Mouse (Mus musculus): ENCODE measurements around the gene Cacng3. TPM values are rescaled to one million over a fixed set of nuclear protein-coding genes. Genes with fewer than 3 reads are reported as not detected.

Gene Cacng3
- polyA plus RNA-seq, 1 experiment from 2014 or later, result not detected

DNA sequence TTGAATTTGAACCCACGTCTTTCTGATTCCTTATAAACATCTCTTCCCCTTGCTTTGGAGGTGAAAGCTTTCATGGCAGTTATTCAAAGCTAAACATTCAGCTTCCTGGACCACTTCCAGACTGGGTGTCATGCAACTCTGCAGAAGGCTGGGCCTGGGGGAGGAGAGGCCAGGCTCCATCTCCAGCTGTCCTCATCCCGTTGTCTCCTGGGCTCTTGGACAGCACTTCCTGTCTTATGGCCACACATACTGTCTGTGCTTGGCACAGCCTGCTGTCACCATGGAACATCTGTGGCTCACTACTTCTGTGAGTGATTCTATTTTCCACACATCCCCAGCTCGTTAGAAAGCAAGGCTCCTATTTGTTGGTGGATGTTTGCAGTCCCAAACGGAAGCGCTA is 31.5 kb downstream of the Cacng3 start:
- Histone ChIP-seq H3K27me3 (ENCODE audit: control insufficient read depth, insufficient read depth, low read length) (no peaks in the 10 kb centered on the region), H3K4me3 (ENCODE audit: low read length) (no peak overlapping the region), H3K4me1 (ENCODE audit: control insufficient read depth, insufficient read depth, low read length) (no peaks in the 10 kb centered on the region), H3K9me3 (ENCODE audit: control insufficient read depth, low read length) (no peaks in the 10 kb centered on the region), H3K9ac (ENCODE audit: low read depth, low read length) (no peak overlapping the region), H3K4me2 (replicated peaks; ENCODE audit: low read depth, low read length) (no peak overlapping the region), H3K27ac (ENCODE audit: low read depth, low read length) (no peak overlapping the region), H3K36me3 (ENCODE audit: control insufficient read depth, insufficient read depth, low read length) (no peaks in the 10 kb centered on the region)
- 83% methylated on average over 5 of the region's 5 CpGs for WGBS
- no peak for ATAC-seq (ENCODE audit: low FRiP score, low TSS enrichment)

DNA sequence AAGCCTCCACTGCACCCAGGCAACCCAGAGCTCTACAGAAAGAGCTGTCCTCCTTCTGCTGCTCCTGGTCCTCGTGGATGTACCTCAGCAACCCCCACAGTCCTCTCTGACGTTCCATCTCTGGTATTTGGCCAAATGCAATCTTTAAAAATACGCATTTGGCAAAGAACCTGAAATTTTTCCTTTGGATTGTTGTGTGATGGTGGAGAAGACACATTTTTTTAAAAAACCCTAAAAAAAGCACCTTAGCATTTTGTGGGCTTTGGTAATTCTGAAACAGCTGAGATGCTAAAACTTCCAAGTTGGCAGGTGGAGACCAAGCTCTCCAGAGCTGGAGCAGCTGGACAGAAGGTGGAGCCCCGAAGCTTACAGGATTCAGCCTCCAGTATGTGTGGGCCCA is 32.2 kb downstream of the Cacng3 start:
- Histone ChIP-seq H3K27me3 (ENCODE audit: control insufficient read depth, insufficient read depth, low read length) (no peaks in the 10 kb centered on the region), H3K4me2 (replicated peaks; ENCODE audit: low read depth, low read length) (no peak overlapping the region), H3K9me3 (ENCODE audit: control insufficient read depth, low read length) (no peaks in the 10 kb centered on the region), H3K36me3 (ENCODE audit: control insufficient read depth, insufficient read depth, low read length) (no peaks in the 10 kb centered on the region), H3K4me1 (ENCODE audit: control insufficient read depth, insufficient read depth, low read length) (no peaks in the 10 kb centered on the region), H3K9ac (ENCODE audit: low read depth, low read length) (no peak overlapping the region), H3K27ac (ENCODE audit: low read depth, low read length) (no peak overlapping the region), H3K4me3 (ENCODE audit: low read length) (no peak overlapping the region)
- 78% methylated on average over 4 of the region's 4 CpGs for WGBS
- ATAC-seq (ENCODE audit: low FRiP score, low TSS enrichment), result no peak

DNA sequence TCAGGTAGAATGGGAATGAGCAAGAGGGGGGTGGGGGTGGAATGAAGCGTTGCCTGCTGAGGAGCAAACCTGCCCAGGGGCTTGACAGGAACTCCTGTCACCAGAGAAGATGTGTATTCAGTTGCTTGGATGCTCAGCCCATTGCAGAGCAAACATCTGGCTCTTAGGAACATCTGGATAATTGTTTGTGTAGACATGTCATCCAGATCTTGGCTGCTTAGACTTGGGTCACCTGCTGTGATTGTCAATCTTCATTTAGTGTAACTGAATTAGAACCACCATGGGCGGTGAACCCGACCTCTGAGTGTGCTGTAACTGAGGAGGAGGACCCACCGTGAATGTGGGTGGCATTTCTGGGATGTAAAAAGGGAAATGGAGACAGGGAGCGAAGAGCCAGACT is 36.4 kb downstream of the Cacng3 start:
- Histone ChIP-seq H3K9me3 (ENCODE audit: control insufficient read depth, low read length) (no peaks in the 10 kb centered on the region), H3K4me2 (replicated peaks; ENCODE audit: low read depth, low read length) (no peak overlapping the region), H3K4me3 (ENCODE audit: low read length) (no peak overlapping the region), H3K27ac (ENCODE audit: low read depth, low read length) (no peak overlapping the region), H3K27me3 (ENCODE audit: control insufficient read depth, insufficient read depth, low read length) (0 out of 2 replicates have a peak, but pooled peaks cover 3% of the 10 kb centered on the region), H3K36me3 (ENCODE audit: control insufficient read depth, insufficient read depth, low read length) (no peaks in the 10 kb centered on the region), H3K4me1 (ENCODE audit: control insufficient read depth, insufficient read depth, low read length) (no peaks in the 10 kb centered on the region), H3K9ac (ENCODE audit: low read depth, low read length) (no peak overlapping the region)
- WGBS, result 50% methylated on average over 5 of the region's 5 CpGs
- ATAC-seq (ENCODE audit: low FRiP score, low TSS enrichment), result no peak

DNA sequence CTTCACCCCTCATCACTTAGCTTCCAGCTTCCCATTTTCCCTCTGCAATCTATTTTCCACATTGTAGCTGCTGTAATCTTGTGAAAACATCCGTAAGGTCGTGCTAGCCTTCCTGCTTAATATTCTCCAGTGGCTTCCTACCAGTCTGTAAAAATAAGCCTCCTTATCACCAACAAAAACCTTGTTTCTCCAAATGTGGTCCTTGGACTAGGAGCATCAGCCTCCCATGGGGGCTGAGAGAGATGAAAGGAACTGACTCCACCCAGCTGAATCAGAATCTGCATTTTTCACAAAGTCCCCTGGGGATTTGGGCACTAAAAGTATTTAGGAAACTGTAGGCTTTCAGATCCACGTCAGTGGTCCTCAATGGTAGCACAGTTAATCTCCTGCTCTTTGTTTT is 46.0 kb downstream of the Cacng3 start:
- H3K27ac ChIP-seq (ENCODE audit: low read depth, low read length), result no peak overlapping the region

DNA sequence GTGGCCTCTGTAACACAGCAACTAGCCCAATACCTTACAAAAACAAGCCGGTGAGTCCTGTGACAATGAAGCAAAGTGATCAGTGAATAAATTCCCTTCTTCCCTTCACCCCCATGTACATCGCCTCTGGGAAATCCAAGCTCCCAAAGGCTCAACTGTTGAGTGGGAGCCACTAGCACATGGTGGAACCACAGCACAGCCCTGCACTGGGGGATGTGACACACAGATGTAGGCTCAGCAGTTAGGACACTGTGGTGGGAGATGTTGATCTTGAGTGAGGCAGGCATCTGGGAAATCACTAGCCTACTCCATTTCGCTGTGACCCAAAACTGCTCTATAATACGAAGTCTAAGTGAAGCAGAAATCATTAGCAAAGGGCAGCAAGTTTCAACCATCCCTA is 48.2 kb downstream of the Cacng3 start:
- no peak overlapping the region for H3K27ac ChIP-seq (ENCODE audit: low read depth, low read length)
- H3K4me2 ChIP-seq (replicated peaks; ENCODE audit: low read depth, low read length), result no peak overlapping the region
- H3K27me3 ChIP-seq (ENCODE audit: control insufficient read depth, insufficient read depth, low read length), result no peaks in the 10 kb centered on the region
- WGBS, result 88% methylated on average over 4 of the region's 4 CpGs
- H3K4me1 ChIP-seq (ENCODE audit: control insufficient read depth, insufficient read depth, low read length), result no peaks in the 10 kb centered on the region
- H3K9ac ChIP-seq (ENCODE audit: low read depth, low read length), result no peak overlapping the region
- ATAC-seq (ENCODE audit: low FRiP score, low TSS enrichment), result no peak
- no peaks in the 10 kb centered on the region for H3K36me3 ChIP-seq (ENCODE audit: control insufficient read depth, insufficient read depth, low read length)
- H3K9me3 ChIP-seq (ENCODE audit: control insufficient read depth, low read length), result no peaks in the 10 kb centered on the region
- H3K4me3 ChIP-seq (ENCODE audit: low read length), result no peak overlapping the region

More for the DNA sequence above, 46.0 kb downstream of the Cacng3 start:
- no peaks in the 10 kb centered on the region for H3K9me3 ChIP-seq (ENCODE audit: control insufficient read depth, low read length)
- no peak overlapping the region for H3K4me2 ChIP-seq (replicated peaks; ENCODE audit: low read depth, low read length)
- WGBS, result 59% methylated on average over 3 of the region's 3 CpGs
- H3K36me3 ChIP-seq (ENCODE audit: control insufficient read depth, insufficient read depth, low read length), result no peaks in the 10 kb centered on the region
- H3K4me3 ChIP-seq (ENCODE audit: low read length), result no peak overlapping the region
- 0 out of 2 replicates have a peak, but pooled peaks cover 3% of the 10 kb centered on the region for H3K27me3 ChIP-seq (ENCODE audit: control insufficient read depth, insufficient read depth, low read length)
- no peaks in the 10 kb centered on the region for H3K4me1 ChIP-seq (ENCODE audit: control insufficient read depth, insufficient read depth, low read length)
- no peak for ATAC-seq (ENCODE audit: low FRiP score, low TSS enrichment)
- no peak overlapping the region for H3K9ac ChIP-seq (ENCODE audit: low read depth, low read length)

DNA sequence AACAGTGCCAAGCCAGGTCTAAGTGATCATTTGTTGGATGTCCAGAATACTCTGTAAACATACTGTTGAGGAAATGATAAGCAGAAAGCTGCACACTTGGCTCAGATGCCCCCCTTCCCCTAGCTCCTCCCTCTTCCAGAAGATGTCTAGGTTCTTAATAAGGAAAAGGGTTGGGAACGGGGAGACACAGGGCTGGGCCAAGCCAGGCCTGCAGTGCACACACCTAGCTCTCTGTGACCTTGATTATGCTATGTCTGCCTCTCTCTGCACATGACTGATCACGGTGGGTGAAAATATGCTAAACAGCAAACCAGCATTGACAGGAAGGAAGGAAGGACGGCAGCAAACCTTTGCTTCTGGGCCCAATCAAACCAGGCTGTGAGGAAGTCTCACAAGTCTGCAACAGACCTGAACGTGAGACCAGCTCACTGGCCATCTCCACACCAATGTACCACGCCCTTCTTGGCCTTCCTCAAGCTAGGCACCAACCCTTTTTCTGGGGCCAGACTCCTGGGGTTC is 53.1 kb downstream of the Cacng3 start:
- Histone ChIP-seq H3K4me2 (replicated peaks; ENCODE audit: low read depth, low read length) (no peak overlapping the region), H3K4me1 (ENCODE audit: control insufficient read depth, insufficient read depth, low read length) (no peaks in the 10 kb centered on the region), H3K4me3 (ENCODE audit: low read length) (no peak overlapping the region), H3K36me3 (ENCODE audit: control insufficient read depth, insufficient read depth, low read length) (no peaks in the 10 kb centered on the region), H3K27ac (ENCODE audit: low read depth, low read length) (no peak overlapping the region), H3K9ac (ENCODE audit: low read depth, low read length) (no peak overlapping the region), H3K9me3 (ENCODE audit: control insufficient read depth, low read length) (no peaks in the 10 kb centered on the region), H3K27me3 (ENCODE audit: control insufficient read depth, insufficient read depth, low read length) (no peaks in the 10 kb centered on the region)
- 47% methylated on average over 5 of the region's 5 CpGs for WGBS
- ATAC-seq (ENCODE audit: low FRiP score, low TSS enrichment), result no peak

DNA sequence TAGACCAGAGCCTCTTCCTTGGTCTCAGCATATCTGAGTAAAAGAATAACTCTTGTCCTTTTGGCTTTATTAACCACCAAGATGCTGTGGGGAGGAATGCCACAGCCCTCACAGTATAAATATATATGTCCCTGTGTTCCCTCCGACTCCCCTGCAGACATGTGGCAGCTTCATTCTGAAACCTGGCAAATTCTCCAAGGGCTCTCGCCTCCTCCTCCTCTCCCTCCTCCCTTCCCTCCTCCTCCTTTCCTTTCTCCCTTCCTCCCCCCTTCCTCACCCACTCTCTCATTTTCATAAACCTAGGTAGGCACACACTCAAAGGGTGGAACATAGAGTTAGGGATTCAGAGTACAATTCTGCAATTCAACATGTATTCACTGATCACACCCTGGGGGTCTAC is 56.1 kb downstream of the Cacng3 start:
- ATAC-seq (ENCODE audit: low FRiP score, low TSS enrichment), result no peak

DNA sequence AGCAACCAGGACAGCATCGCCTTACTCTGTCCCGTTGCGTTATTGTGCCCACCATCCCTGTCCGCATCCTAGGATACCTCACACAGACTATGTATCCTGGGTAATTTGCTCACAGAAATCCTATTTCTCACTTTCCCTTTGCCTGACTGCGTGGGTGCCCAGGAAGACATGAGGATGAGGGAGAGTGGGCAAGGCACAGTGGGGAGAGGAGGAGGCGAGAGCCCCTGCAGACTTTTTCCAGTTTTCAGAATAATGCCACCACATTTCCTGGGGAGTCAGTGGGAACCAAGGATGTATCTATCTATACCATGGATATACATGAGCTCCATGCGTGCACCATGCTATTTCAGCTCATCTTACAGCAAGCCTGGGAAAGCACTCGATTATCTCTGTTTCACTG is 57.9 kb downstream of the Cacng3 start:
- ATAC-seq (ENCODE audit: low FRiP score, low TSS enrichment), result no peak
- Histone ChIP-seq H3K4me3 (ENCODE audit: low read length) (no peak overlapping the region), H3K27me3 (ENCODE audit: control insufficient read depth, insufficient read depth, low read length) (no peaks in the 10 kb centered on the region), H3K36me3 (ENCODE audit: control insufficient read depth, insufficient read depth, low read length) (no peaks in the 10 kb centered on the region), H3K4me1 (ENCODE audit: control insufficient read depth, insufficient read depth, low read length) (no peaks in the 10 kb centered on the region), H3K27ac (ENCODE audit: low read depth, low read length) (no peak overlapping the region), H3K9ac (ENCODE audit: low read depth, low read length) (no peak overlapping the region), H3K9me3 (ENCODE audit: control insufficient read depth, low read length) (no peaks in the 10 kb centered on the region), H3K4me2 (replicated peaks; ENCODE audit: low read depth, low read length) (no peak overlapping the region)
- 90% methylated on average over 8 of the region's 8 CpGs for WGBS

More for the DNA sequence above, 56.1 kb downstream of the Cacng3 start:
- H3K4me1 ChIP-seq (ENCODE audit: control insufficient read depth, insufficient read depth, low read length), result no peaks in the 10 kb centered on the region
- no peak overlapping the region for H3K4me2 ChIP-seq (replicated peaks; ENCODE audit: low read depth, low read length)
- no peaks in the 10 kb centered on the region for H3K36me3 ChIP-seq (ENCODE audit: control insufficient read depth, insufficient read depth, low read length)
- no peak overlapping the region for H3K27ac ChIP-seq (ENCODE audit: low read depth, low read length)
- no peak overlapping the region for H3K9ac ChIP-seq (ENCODE audit: low read depth, low read length)
- no peaks in the 10 kb centered on the region for H3K9me3 ChIP-seq (ENCODE audit: control insufficient read depth, low read length)
- WGBS, result 75% methylated on average over 2 of the region's 2 CpGs
- H3K4me3 ChIP-seq (ENCODE audit: low read length), result no peak overlapping the region
- H3K27me3 ChIP-seq (ENCODE audit: control insufficient read depth, insufficient read depth, low read length), result no peaks in the 10 kb centered on the region

DNA sequence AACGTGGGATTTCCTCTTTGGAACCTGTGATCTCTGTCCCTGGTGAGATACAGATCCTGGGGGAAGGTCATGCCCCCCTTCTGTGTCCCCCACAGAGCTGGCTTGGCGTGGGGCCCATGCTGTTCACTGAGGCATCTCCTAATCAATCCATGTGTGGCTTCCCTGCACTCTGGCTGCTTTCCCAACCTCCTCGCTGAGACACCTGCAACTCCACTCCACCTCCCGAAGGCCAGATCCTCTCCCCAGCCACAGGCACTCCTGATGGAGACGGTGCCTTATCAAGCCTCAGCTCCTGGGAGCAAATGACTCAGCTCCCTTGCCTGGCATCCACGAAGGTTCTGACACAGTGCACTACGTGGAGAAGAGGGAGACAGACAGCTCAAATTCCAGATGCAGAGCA is 58.6 kb downstream of the Cacng3 start:
- H3K9ac ChIP-seq (ENCODE audit: low read depth, low read length), result no peak overlapping the region
- ATAC-seq (ENCODE audit: low FRiP score, low TSS enrichment), result no peak
- WGBS, result 33% methylated on average over 7 of the region's 7 CpGs
- H3K36me3 ChIP-seq (ENCODE audit: control insufficient read depth, insufficient read depth, low read length), result no peaks in the 10 kb centered on the region
- H3K4me2 ChIP-seq (replicated peaks; ENCODE audit: low read depth, low read length), result no peak overlapping the region
- H3K4me1 ChIP-seq (ENCODE audit: control insufficient read depth, insufficient read depth, low read length), result no peaks in the 10 kb centered on the region
- no peaks in the 10 kb centered on the region for H3K27me3 ChIP-seq (ENCODE audit: control insufficient read depth, insufficient read depth, low read length)
- no peak overlapping the region for H3K4me3 ChIP-seq (ENCODE audit: low read length)
- H3K27ac ChIP-seq (ENCODE audit: low read depth, low read length), result no peak overlapping the region
- no peaks in the 10 kb centered on the region for H3K9me3 ChIP-seq (ENCODE audit: control insufficient read depth, low read length)

Data from kidney, embryonic 14.5 days (tissue).